Mouse (Mus musculus): ENCODE measurements at regions not wholly inside any gene's neighbourhood (a gene's known extent, or its start where the extent isn't known, plus 50 kb on each side); places are given as distances from the start of the nearest gene placed in this dataset.

DNA sequence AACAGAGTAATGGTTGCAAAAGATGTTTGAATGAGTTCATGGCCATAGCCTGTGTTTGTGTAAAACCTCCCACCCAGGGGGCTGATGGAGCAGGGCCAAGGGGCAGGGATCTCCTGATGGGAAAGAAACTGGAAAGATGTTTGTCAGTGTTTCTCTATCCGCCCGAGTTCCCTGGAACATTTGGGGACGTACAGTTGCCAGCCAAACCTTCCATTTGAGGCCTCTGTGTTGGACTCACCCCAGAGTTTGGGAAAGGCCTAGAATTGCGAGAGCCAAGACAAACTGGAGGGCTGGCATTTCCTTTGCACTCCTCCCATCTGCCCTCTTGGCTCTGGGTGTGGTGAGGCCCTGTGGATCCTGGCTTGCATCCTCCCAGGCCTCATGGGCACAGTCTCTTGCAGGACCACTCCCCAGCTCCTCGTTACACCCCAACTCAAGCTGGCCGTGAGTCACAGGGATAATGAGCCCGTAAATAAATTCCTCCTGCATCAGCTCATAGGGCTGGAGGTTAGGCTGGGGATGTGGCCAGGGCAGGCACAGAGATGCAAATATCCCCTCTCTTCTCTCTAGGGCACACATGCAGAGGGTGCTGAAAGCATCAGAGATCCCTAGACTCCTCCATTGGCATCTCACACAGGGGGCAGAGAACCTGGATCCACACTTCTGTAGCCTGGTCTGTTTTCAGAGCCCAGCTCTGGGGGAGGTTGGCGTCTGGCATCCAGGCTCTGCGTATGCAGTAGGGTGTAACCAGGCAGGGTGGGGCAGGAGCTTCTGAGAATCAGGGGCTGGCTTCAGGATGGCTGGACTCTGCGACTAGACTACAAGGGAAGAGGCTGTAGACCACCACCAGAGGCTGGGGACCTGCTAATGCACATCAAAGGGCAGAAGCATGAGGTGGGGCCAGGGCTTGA, 306.7 kb downstream of the Rps24 start:
- TF ChIP-seq CHD2 (IDR thresholded peaks at IDR 0.05; ENCODE audit: low read depth, low read length) (no peak), HCFC1 (IDR thresholded peaks at IDR 0.05; ENCODE audit: borderline replicate concordance, insufficient read depth, low read length) (no peak), ZC3H11A (IDR thresholded peaks at IDR 0.05; ENCODE audit: borderline replicate concordance, low read depth, low read length) (no peak)
